Mouse (Mus musculus): ENCODE measurements around the gene Ezr. TPM values are rescaled to one million over a fixed set of nuclear protein-coding genes. Genes with fewer than 3 reads are reported as not detected.

Gene Ezr
- polyA plus RNA-seq, 1 experiment, result 35.9 TPM

GRCm38 (mm10) chr17:6809331-6809730 is 26.7 kb upstream of the Ezr start:
- Histone ChIP-seq H3K4me2 (ENCODE audit: low read depth) (no peak overlapping the region), H3K36me3 (ENCODE audit: control insufficient read depth, insufficient read depth) (no peaks in the 10 kb centered on the region), H3K27me3 (ENCODE audit: control insufficient read depth, insufficient read depth, insufficient read length) (no peaks in the 10 kb centered on the region), H3ac (ENCODE audit: control insufficient read depth, insufficient read length) (no peak overlapping the region), H3K79me2 (ENCODE audit: control insufficient read depth, insufficient read depth) (no peaks in the 10 kb centered on the region), H3K4me3 (no peak overlapping the region)
- TF ChIP-seq POLR2A (IDR thresholded peaks at IDR 0.05; ENCODE audit: insufficient read length, low read depth) (no peak), E2F4 (IDR thresholded peaks at IDR 0.05; ENCODE audit: insufficient read depth) (no peak), TCF12 (IDR thresholded peaks at IDR 0.05; ENCODE audit: insufficient read depth, poor library complexity, severe bottlenecking) (no peak), MYOD1 (IDR thresholded peaks at IDR 0.05; ENCODE audit: control insufficient read depth in 1 of 3, insufficient read length in 2 of 3, low read depth in 2 of 3) (no peak), TCF3 (IDR thresholded peaks at IDR 0.05; ENCODE audit: insufficient read length, low read depth) (no peak), SRF (IDR thresholded peaks at IDR 0.05; ENCODE audit: control insufficient read depth, insufficient read length, low read depth) (no peak), MYOG (IDR thresholded peaks at IDR 0.05; ENCODE audit: control insufficient read depth in 1 of 3, insufficient read depth in 1 of 3, insufficient read length in 2 of 3, low read depth in 2 of 3) (no peak), USF1 (IDR thresholded peaks at IDR 0.05; ENCODE audit: low read depth) (no peak)

GRCm38 (mm10) chr17:6808521-6809165 is 26.1 kb upstream of the Ezr start:
- H3ac ChIP-seq (ENCODE audit: control insufficient read depth, insufficient read length), result no peak overlapping the region
- no peaks in the 10 kb centered on the region for H3K36me3 ChIP-seq (ENCODE audit: control insufficient read depth, insufficient read depth)
- TF ChIP-seq POLR2A (IDR thresholded peaks at IDR 0.05; ENCODE audit: insufficient read length, low read depth) (no peak), MAX (IDR thresholded peaks at IDR 0.05; ENCODE audit: low read depth) (no peak), TCF3 (IDR thresholded peaks at IDR 0.05; ENCODE audit: insufficient read length, low read depth) (no peak), MYOG (IDR thresholded peaks at IDR 0.05; ENCODE audit: control insufficient read depth in 1 of 3, insufficient read depth in 1 of 3, insufficient read length in 2 of 3, low read depth in 2 of 3) (no peak), E2F4 (IDR thresholded peaks at IDR 0.05; ENCODE audit: insufficient read depth) (no peak), POLR2AphosphoS2 (IDR thresholded peaks at IDR 0.05; ENCODE audit: insufficient read length, low read depth) (no peak), CEBPB (IDR thresholded peaks at IDR 0.05; ENCODE audit: insufficient read depth, poor library complexity, severe bottlenecking) (no peak), REST (IDR thresholded peaks at IDR 0.05; ENCODE audit: insufficient read depth, insufficient read length) (no peak), MYOD1 (IDR thresholded peaks at IDR 0.05; ENCODE audit: control insufficient read depth in 1 of 3, insufficient read length in 2 of 3, low read depth in 2 of 3) (no peak), SRF (IDR thresholded peaks at IDR 0.05; ENCODE audit: control insufficient read depth, insufficient read length, low read depth) (no peak), TCF12 (IDR thresholded peaks at IDR 0.05; ENCODE audit: insufficient read depth, poor library complexity, severe bottlenecking) (no peak), USF1 (IDR thresholded peaks at IDR 0.05; ENCODE audit: low read depth) (no peak)
- no peak overlapping the region for H3K4me3 ChIP-seq
- H3K4me2 ChIP-seq (ENCODE audit: low read depth), result no peak overlapping the region
- H3K79me2 ChIP-seq (ENCODE audit: control insufficient read depth, insufficient read depth), result no peaks in the 10 kb centered on the region
- no peaks in the 10 kb centered on the region for H3K27me3 ChIP-seq (ENCODE audit: control insufficient read depth, insufficient read depth, insufficient read length)

- no peak overlapping the region for H3K4me2 ChIP-seq (ENCODE audit: low read depth)
- no peak overlapping the region for H3ac ChIP-seq (ENCODE audit: control insufficient read depth, insufficient read length)
- H3K79me2 ChIP-seq (ENCODE audit: control insufficient read depth, insufficient read depth), result no peaks in the 10 kb centered on the region
- TF ChIP-seq REST (IDR thresholded peaks at IDR 0.05; ENCODE audit: insufficient read depth, insufficient read length) (no peak), TCF3 (IDR thresholded peaks at IDR 0.05; ENCODE audit: insufficient read length, low read depth) (no peak), MYOD1 (IDR thresholded peaks at IDR 0.05; ENCODE audit: control insufficient read depth in 1 of 3, insufficient read length in 2 of 3, low read depth in 2 of 3) (no peak), CEBPB (IDR thresholded peaks at IDR 0.05; ENCODE audit: insufficient read depth, poor library complexity, severe bottlenecking) (no peak), E2F4 (IDR thresholded peaks at IDR 0.05; ENCODE audit: insufficient read depth) (no peak), POLR2A (IDR thresholded peaks at IDR 0.05; ENCODE audit: insufficient read length, low read depth) (no peak), POLR2AphosphoS2 (IDR thresholded peaks at IDR 0.05; ENCODE audit: insufficient read length, low read depth) (no peak), MYOG (IDR thresholded peaks at IDR 0.05; ENCODE audit: control insufficient read depth in 1 of 3, insufficient read depth in 1 of 3, insufficient read length in 2 of 3, low read depth in 2 of 3) (no peak), TCF12 (IDR thresholded peaks at IDR 0.05; ENCODE audit: insufficient read depth, poor library complexity, severe bottlenecking) (no peak), USF1 (IDR thresholded peaks at IDR 0.05; ENCODE audit: low read depth) (no peak), MAX (IDR thresholded peaks at IDR 0.05; ENCODE audit: low read depth) (no peak), SRF (IDR thresholded peaks at IDR 0.05; ENCODE audit: control insufficient read depth, insufficient read length, low read depth) (no peak)
- no peaks in the 10 kb centered on the region for H3K36me3 ChIP-seq (ENCODE audit: control insufficient read depth, insufficient read depth)
- H3K4me3 ChIP-seq, result no peak overlapping the region
- no peaks in the 10 kb centered on the region for H3K27me3 ChIP-seq (ENCODE audit: control insufficient read depth, insufficient read depth, insufficient read length)
Observed at GRCm38 (mm10) chr17:6807827-6808520, 25.4 kb upstream of the Ezr start.

GRCm38 (mm10) chr17:6804853-6805543 is 22.4 kb upstream of the Ezr start:
- no peaks in the 10 kb centered on the region for H3K79me2 ChIP-seq (ENCODE audit: control insufficient read depth, insufficient read depth)
- TF ChIP-seq POLR2A (IDR thresholded peaks at IDR 0.05; ENCODE audit: insufficient read length, low read depth), result no peak
- no peak for TF ChIP-seq TCF3 (IDR thresholded peaks at IDR 0.05; ENCODE audit: insufficient read length, low read depth)
- TF ChIP-seq USF1 (IDR thresholded peaks at IDR 0.05; ENCODE audit: low read depth), result no peak
- no peak for TF ChIP-seq CEBPB (IDR thresholded peaks at IDR 0.05; ENCODE audit: insufficient read depth, poor library complexity, severe bottlenecking)
- TF ChIP-seq MYOG (IDR thresholded peaks at IDR 0.05; ENCODE audit: control insufficient read depth in 1 of 3, insufficient read depth in 1 of 3, insufficient read length in 2 of 3, low read depth in 2 of 3), result no peak
- TF ChIP-seq MAX (IDR thresholded peaks at IDR 0.05; ENCODE audit: low read depth), result no peak
- no peak for TF ChIP-seq SRF (IDR thresholded peaks at IDR 0.05; ENCODE audit: control insufficient read depth, insufficient read length, low read depth)
- TF ChIP-seq TCF12 (IDR thresholded peaks at IDR 0.05; ENCODE audit: insufficient read depth, poor library complexity, severe bottlenecking), result no peak
- TF ChIP-seq POLR2AphosphoS2 (IDR thresholded peaks at IDR 0.05; ENCODE audit: insufficient read length, low read depth), result no peak
- H3K4me2 ChIP-seq (ENCODE audit: low read depth), result no peak overlapping the region
- no peaks in the 10 kb centered on the region for H3K36me3 ChIP-seq (ENCODE audit: control insufficient read depth, insufficient read depth)
- H3ac ChIP-seq (ENCODE audit: control insufficient read depth, insufficient read length), result no peak overlapping the region
- no peaks in the 10 kb centered on the region for H3K27me3 ChIP-seq (ENCODE audit: control insufficient read depth, insufficient read depth, insufficient read length)
- no peak overlapping the region for H3K4me3 ChIP-seq
